Mouse (Mus musculus) heart, postnatal 0 days (tissue): Measurements from ENCODE around the gene 1700003E16Rik. TPM values are rescaled to one million over a fixed set of nuclear protein-coding genes. Genes with fewer than 3 reads are reported as not detected.
A peak's percentile ranks its signal among the peaks of the same experiment; 100 is the strongest.

ENCODE experiments used
- ATAC-seq: fragments of 200-750 bp; cut with Nextera tagmentation; 2 replicates; pipeline ENCODE4 v1.8.0; 2017; ENCODE audit warnings: low read depth, moderate number of reproducible peaks, moderate library complexity; ENCODE audit not compliant: insufficient read depth
- DNase-seq: peaks from one replicate; pipeline ENCODE4 v3.0.0-alpha.2; 2016; ENCODE audit warnings: low spot score
- H3K27ac ChIP-seq: fragments of 300-500 bp; sonication (generic); 2 replicates; pipeline ENCODE4 v1.5.1; 2014; ENCODE audit warnings: low read depth, mild to moderate bottlenecking
- H3K27me3 ChIP-seq: fragments of 300-500 bp; sonication (generic); 2 replicates; pipeline ENCODE4 v1.6.1; 2014; ENCODE audit warnings: low read length, mixed read lengths; ENCODE audit not compliant: control insufficient read depth, insufficient read depth
- H3K36me3 ChIP-seq: fragments of 300-500 bp; sonication (generic); replicated peaks from 2 replicates; pipeline ENCODE4 v1.6.1; 2014; ENCODE audit warnings: low read length, mixed read lengths; ENCODE audit not compliant: control insufficient read depth, insufficient read depth
- H3K4me1 ChIP-seq: fragments of 300-500 bp; sonication (generic); 2 replicates; pipeline ENCODE4 v1.6.1; 2014; ENCODE audit warnings: antibody characterized with exemption; ENCODE audit not compliant: control insufficient read depth, insufficient read depth
- H3K4me2 ChIP-seq: fragments of 300-500 bp; sonication (generic); 2 replicates; pipeline ENCODE4 v1.6.1; 2014; ENCODE audit warnings: low read depth, mild to moderate bottlenecking, low read length, moderate library complexity
- H3K4me3 ChIP-seq: fragments of 300-500 bp; sonication (generic); 2 replicates; pipeline ENCODE4 v1.5.1; 2014; ENCODE audit warnings: low read depth, low read length
- H3K9ac ChIP-seq: fragments of 300-500 bp; sonication (generic); replicated peaks from 2 replicates; pipeline ENCODE4 v1.6.1; 2014; ENCODE audit warnings: low read depth, low read length, mixed read lengths
- H3K9me3 ChIP-seq: fragments of 300-500 bp; sonication (generic); replicated peaks from 2 replicates; pipeline ENCODE4 v1.6.1; 2016; ENCODE audit warnings: low read length; ENCODE audit not compliant: control insufficient read depth
- CTCF ChIP-seq: IDR thresholded peaks from 2 replicates; pipeline ENCODE4 v1.5.1; 2016; ENCODE audit warnings: antibody characterized with exemption, control low read depth, low read depth
- EP300 ChIP-seq: IDR thresholded peaks from 2 replicates; pipeline ENCODE4 v1.6.1; 2016; ENCODE audit warnings: antibody characterized with exemption, low read depth
- WGBS: fragments of 180-500 bp; shearing (Covaris S2); extraction: QIAGEN DNeasy Blood & Tissue Kit; methylation state at CpG from one replicate; pipeline ENCODE4 v1.1.7; 2014; 5-methylcytosine and 5-hydroxymethylcytosine counted together
- polyA plus RNA-seq: library from polyadenylated mRNA; unstranded; fragments of >200 nt; fragmentation: Nextera tagmentation; extraction: Ambion mirVana; gene quantifications from 2 replicates; pipeline ENCODE4 v1.2.1, GENCODE M21; 2015
- total RNA-seq: library from RNA; depleted of rRNA; stranded (reverse); fragments of >200 nt; gene quantifications from 2 replicates; pipeline ENCODE4 v1.2.3, GENCODE M21; 2014; ENCODE audit warnings: low replicate concordance

1700003E16Rik gene
- total and polyA plus RNA-seq, 2 experiments from 2014 or later: 0.20 to 2.0 TPM

DNA sequence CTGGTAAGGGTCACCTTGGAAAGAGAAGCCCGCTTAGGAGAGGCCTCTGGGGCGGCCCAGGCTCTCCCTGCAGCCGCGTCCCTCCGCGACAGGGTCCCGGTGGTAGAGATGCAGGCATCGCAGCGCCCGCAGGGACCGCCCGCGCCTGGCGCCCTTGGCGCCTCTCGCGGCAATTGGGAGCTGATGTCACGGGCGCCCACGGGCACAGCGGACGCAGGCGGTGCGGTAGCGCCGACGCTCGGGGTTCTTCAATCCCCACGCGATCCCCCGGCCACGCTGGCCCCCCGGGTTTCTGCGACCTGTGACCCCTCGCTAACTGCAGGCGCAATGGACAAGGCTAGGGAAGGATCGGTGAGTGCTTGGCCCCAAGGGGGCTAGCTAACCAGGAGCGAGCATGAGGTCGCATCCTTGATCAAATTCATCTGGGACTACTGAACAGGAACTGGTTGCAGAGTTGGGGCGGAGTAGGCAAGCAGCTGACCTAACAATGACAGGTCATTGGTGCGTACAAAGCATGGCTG lies 13.9 kb upstream of the 1700003E16Rik start:
- Histone ChIP-seq H3K9me3 (no peaks in the 10 kb centered on the region), H3K9ac (peak overlapping the region; percentile 32), H3K27ac (peak overlapping the region; percentile 49), H3K36me3 (peaks cover 4% of the 10 kb centered on the region; the same call in 1 of the 2 replicates), H3K4me2 (peak overlapping the region; percentile 61), H3K4me3 (peak overlapping the region; percentile 35), H3K4me1 (peaks cover 28% of the 10 kb centered on the region), H3K27me3 (no peaks in the 10 kb centered on the region)
- 8% methylated on average over 41 of the region's 41 CpGs for WGBS
- TF ChIP-seq EP300 (no peak), CTCF (no peak)
- ATAC-seq: peak; percentile 39; the same call in 1 of the 2 replicates
- no peak for DNase-seq

GRCm38 (mm10) chr6:83142886-83143285 lies 13.3 kb upstream of the 1700003E16Rik start:
- Histone ChIP-seq H3K9me3 (no peaks in the 10 kb centered on the region), H3K36me3 (peaks cover 8% of the 10 kb centered on the region), H3K4me2 (peak overlapping the region; percentile 61), H3K27me3 (no peaks in the 10 kb centered on the region), H3K4me3 (peak overlapping the region; percentile 35; the same call in 1 of the 2 replicates), H3K4me1 (peaks cover 27% of the 10 kb centered on the region), H3K9ac (no peak overlapping the region), H3K27ac (no peak overlapping the region)
- no peak for ATAC-seq
- TF ChIP-seq CTCF (no peak), EP300 (no peak)
- no peak for DNase-seq
- 56% methylated on average over 11 of the region's 11 CpGs for WGBS

DNA sequence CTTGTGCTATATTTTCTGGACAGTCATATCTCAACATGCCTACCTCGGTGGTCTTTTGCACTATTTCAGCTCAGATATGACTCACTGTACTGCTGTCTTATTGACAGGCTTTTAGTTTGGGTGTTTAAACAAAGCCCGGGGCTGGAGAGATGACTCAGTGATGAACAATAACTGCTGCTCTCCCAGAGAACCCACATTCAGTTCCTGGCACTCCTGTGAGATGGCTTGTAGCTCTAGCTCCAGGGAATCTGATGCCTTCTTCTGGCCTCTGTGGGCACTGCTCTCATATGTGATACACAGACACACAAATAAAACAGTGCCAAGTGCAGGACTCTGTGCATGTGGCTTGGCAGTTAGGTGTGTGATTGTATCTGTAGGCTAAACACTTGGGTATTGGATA lies 11.0 kb upstream of the 1700003E16Rik start:
- 69% methylated on average over 2 of the region's 2 CpGs for WGBS
- H3K9ac ChIP-seq: no peak overlapping the region
- H3K36me3 ChIP-seq: peaks cover 26% of the 10 kb centered on the region
- no peak overlapping the region for H3K4me3 ChIP-seq
- no peak overlapping the region for H3K27ac ChIP-seq
- no peak for TF ChIP-seq CTCF
- no peak for TF ChIP-seq EP300
- DNase-seq (no peak), ATAC-seq (no peak)
- H3K9me3 ChIP-seq: no peaks in the 10 kb centered on the region
- H3K4me2 ChIP-seq: no peak overlapping the region
- no peaks in the 10 kb centered on the region for H3K27me3 ChIP-seq
- peaks cover 18% of the 10 kb centered on the region; the same call in 1 of the 2 replicates for H3K4me1 ChIP-seq

DNA sequence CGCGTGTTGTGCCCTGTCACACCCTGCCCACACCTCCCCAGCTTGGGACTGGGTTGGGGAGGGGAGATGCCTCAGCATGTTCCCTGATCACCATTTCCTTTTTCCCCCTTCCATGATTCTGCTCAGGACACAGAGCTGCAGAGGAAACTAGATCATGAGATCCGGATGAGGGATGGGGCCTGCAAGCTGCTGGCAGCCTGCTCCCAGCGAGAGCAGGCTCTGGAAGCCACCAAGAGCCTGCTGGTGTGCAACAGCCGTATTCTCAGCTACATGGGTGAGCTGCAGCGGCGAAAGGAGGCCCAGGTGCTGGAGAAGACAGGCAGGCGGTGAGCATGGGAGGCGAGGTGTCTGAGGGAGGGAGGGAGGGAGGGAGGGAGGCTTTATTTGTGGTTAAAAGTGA lies 10.4 kb upstream of the 1700003E16Rik start:
- DNase-seq: no peak
- ATAC-seq: no peak
- H3K9ac ChIP-seq: no peak overlapping the region; the same call in 1 of the 2 replicates
- 61% methylated on average over 9 of the region's 9 CpGs for WGBS
- H3K4me1 ChIP-seq: peaks cover 18% of the 10 kb centered on the region; the same call in 1 of the 2 replicates
- H3K9me3 ChIP-seq: no peaks in the 10 kb centered on the region
- H3K4me2 ChIP-seq: peak overlapping the region; percentile 16; the same call in 1 of the 2 replicates
- H3K4me3 ChIP-seq: no peak overlapping the region
- peaks cover 26% of the 10 kb centered on the region for H3K36me3 ChIP-seq
- H3K27me3 ChIP-seq: no peaks in the 10 kb centered on the region
- peak overlapping the region; percentile 52 for H3K27ac ChIP-seq
- TF ChIP-seq EP300 (no peak), CTCF (no peak)

- no peaks in the 10 kb centered on the region for H3K9me3 ChIP-seq
- peaks cover 32% of the 10 kb centered on the region for H3K36me3 ChIP-seq
- H3K4me1 ChIP-seq: peaks cover 6% of the 10 kb centered on the region; the same call in 1 of the 2 replicates
- ATAC-seq (no peak), DNase-seq (no peak)
- H3K4me2 ChIP-seq: no peak overlapping the region
- no peak overlapping the region for H3K4me3 ChIP-seq
- H3K27me3 ChIP-seq: no peaks in the 10 kb centered on the region
- no peak overlapping the region for H3K9ac ChIP-seq
- no peak overlapping the region for H3K27ac ChIP-seq
- TF ChIP-seq EP300 (no peak), CTCF (no peak)
- WGBS: 58% methylated on average over 7 of the region's 7 CpGs
Measured at GRCm38 (mm10) chr6:83147280-83147679, 8.9 kb upstream of the 1700003E16Rik start.

- H3K27me3 ChIP-seq: no peaks in the 10 kb centered on the region
- H3K27ac ChIP-seq: no peak overlapping the region
- no peaks in the 10 kb centered on the region for H3K9me3 ChIP-seq
- WGBS: 41% methylated on average over 8 of the region's 8 CpGs
- no peak overlapping the region for H3K4me3 ChIP-seq
- no peak for ATAC-seq
- TF ChIP-seq CTCF: no peak
- no peak for TF ChIP-seq EP300
- DNase-seq: no peak
- H3K9ac ChIP-seq: no peak overlapping the region
- peaks cover 36% of the 10 kb centered on the region for H3K36me3 ChIP-seq
- no peak overlapping the region for H3K4me2 ChIP-seq
- H3K4me1 ChIP-seq: 0 out of 2 replicates have a peak, but pooled peaks cover 4% of the 10 kb centered on the region
Measured at GRCm38 (mm10) chr6:83151721-83152120, 4.5 kb upstream of the 1700003E16Rik start.
